Mouse (Mus musculus) forebrain, embryonic 10.5 days (tissue): Measurements from ENCODE around the gene Srgap3. TPM values are rescaled to one million over a fixed set of nuclear protein-coding genes. Genes with fewer than 3 reads are reported as not detected.

ENCODE experiments used
- DNase-seq: peaks from one replicate; pipeline ENCODE4 v3.0.0-alpha.2; 2017; ENCODE audit warnings: low spot score; ENCODE audit errors: extremely low spot score
- H3K27ac ChIP-seq: fragments of 300-500 bp; sonication (generic); 2 replicates; pipeline ENCODE4 v1.5.1; 2016; ENCODE audit warnings: mild to moderate bottlenecking
- H3K27me3 ChIP-seq: fragments of 300-500 bp; sonication (generic); 2 replicates; pipeline ENCODE4 v1.6.1; 2016; ENCODE audit warnings: mild to moderate bottlenecking; ENCODE audit not compliant: poor library complexity, severe bottlenecking
- H3K36me3 ChIP-seq: fragments of 300-500 bp; sonication (generic); replicated peaks from 2 replicates; pipeline ENCODE4 v1.6.1; 2016; ENCODE audit warnings: mild to moderate bottlenecking, moderate library complexity
- H3K4me1 ChIP-seq: fragments of 300-500 bp; sonication (generic); 2 replicates; pipeline ENCODE4 v1.6.1; 2016
- H3K4me3 ChIP-seq: fragments of 300-500 bp; sonication (generic); 2 replicates; pipeline ENCODE4 v1.5.1; 2016; ENCODE audit warnings: mild to moderate bottlenecking, moderate library complexity
- H3K9me3 ChIP-seq: fragments of 300-500 bp; sonication (generic); 2 replicates; pipeline ENCODE4 v1.6.1; 2016; ENCODE audit warnings: mild to moderate bottlenecking, moderate library complexity
- WGBS: fragments of 180-500 bp; shearing (Covaris S2); methylation state at CpG from one replicate; pipeline ENCODE4 v1.1.7; 2016; 5-methylcytosine and 5-hydroxymethylcytosine counted together
- polyA plus RNA-seq: library from polyadenylated mRNA; unstranded; fragments of >200 nt; fragmentation: Nextera tagmentation; extraction: Ambion mirVana; gene quantifications from 2 replicates; pipeline ENCODE4 v1.2.1, GENCODE M21; 2016

Gene Srgap3
- polyA plus RNA-seq, 1 experiment from 2014 or later, result 16.5 TPM

DNA sequence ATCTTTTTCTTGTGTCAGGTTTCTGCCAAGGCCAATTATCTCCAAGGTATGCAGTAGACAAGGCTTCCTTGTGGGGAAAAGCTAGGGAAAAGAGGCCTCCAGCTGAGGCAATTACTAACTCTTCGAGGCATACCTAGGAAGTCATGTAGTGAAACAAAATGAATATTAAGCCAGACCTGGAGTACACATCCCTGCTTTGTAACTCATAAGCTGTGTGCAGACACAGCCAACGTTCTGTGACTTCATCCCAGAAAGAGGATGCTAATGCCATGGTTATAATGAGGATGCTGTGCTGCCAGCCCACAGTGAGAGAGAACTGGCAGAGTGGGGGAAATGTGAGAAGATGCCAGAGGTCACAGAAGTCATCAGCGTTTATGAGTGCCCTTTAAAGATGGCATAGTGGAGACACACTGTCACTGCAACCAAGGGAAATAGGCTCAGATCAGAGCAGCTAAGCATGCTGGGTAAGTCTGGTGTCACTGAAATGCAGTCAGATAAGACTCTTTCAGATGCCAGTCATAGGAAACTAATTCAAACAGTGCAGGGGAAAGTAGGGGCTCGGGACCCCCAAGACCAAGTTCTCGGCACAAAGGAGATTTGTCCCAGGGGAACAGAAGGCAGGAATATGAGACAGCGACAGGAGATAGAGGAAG is 24.2 kb upstream of the Srgap3 start:
- H3K27ac ChIP-seq, result peak overlapping the region; percentile 87
- no peaks in the 10 kb centered on the region for H3K9me3 ChIP-seq
- peak overlapping the region; percentile 23 for H3K4me3 ChIP-seq
- WGBS, result 34% methylated on average over 6 of the region's 6 CpGs
- no peaks in the 10 kb centered on the region for H3K36me3 ChIP-seq
- DNase-seq, result no peak
- H3K27me3 ChIP-seq, result no peaks in the 10 kb centered on the region
- H3K4me1 ChIP-seq, result peaks cover 64% of the 10 kb centered on the region

GRCm38 (mm10) chr6:112967359-112967758 is 20.3 kb upstream of the Srgap3 start:
- Histone ChIP-seq H3K4me1 (peaks cover 34% of the 10 kb centered on the region), H3K9me3 (no peaks in the 10 kb centered on the region), H3K4me3 (no peak overlapping the region), H3K36me3 (no peaks in the 10 kb centered on the region), H3K27me3 (no peaks in the 10 kb centered on the region), H3K27ac (0 out of 2 replicates have a peak overlapping the region, but pooled peaks have one; percentile 22)
- 93% methylated on average over 6 of the region's 6 CpGs for WGBS
- no peak for DNase-seq

DNA sequence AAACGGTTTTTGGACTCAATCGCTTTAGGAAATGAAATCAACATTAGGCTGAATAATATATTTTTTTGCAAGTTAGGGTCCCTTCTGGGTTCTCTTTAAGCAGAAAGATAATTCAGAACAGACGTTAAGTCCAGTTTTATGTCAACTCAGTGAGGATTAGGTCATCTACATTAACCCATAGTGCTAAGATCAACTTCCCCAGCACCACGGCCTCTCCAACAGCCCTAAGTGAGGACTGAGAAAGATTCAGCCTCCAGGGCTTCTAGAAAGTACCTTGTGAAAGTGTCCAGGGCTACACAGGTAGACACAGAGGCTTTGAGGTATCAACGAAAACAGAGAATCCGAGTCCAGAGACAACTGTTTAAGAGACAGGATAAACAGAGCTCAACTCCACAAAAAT is 11.3 kb upstream of the Srgap3 start:
- Histone ChIP-seq H3K36me3 (no peaks in the 10 kb centered on the region), H3K27ac (peak overlapping the region; percentile 73; the same call in 1 of the 2 replicates), H3K4me3 (no peak overlapping the region), H3K27me3 (no peaks in the 10 kb centered on the region; the same call in 1 of the 2 replicates), H3K4me1 (peaks cover 35% of the 10 kb centered on the region), H3K9me3 (peaks cover 4% of the 10 kb centered on the region; the same call in 1 of the 2 replicates)
- 70% methylated on average over 6 of the region's 6 CpGs for WGBS
- no peak for DNase-seq

- H3K36me3 ChIP-seq, result no peaks in the 10 kb centered on the region
- H3K27ac ChIP-seq, result peak overlapping the region; percentile 73
- H3K27me3 ChIP-seq, result no peaks in the 10 kb centered on the region; the same call in 1 of the 2 replicates
- 59% methylated on average over 11 of the region's 11 CpGs for WGBS
- no peak for DNase-seq
- peaks cover 4% of the 10 kb centered on the region; the same call in 1 of the 2 replicates for H3K9me3 ChIP-seq
- peaks cover 31% of the 10 kb centered on the region for H3K4me1 ChIP-seq
- no peak overlapping the region; the same call in 1 of the 2 replicates for H3K4me3 ChIP-seq
These were observed 10.7 kb upstream of the Srgap3 start for GRCm38 (mm10) chr6:112957583-112958280.

GRCm38 (mm10) chr6:112955773-112956172 is 8.7 kb upstream of the Srgap3 start:
- Histone ChIP-seq H3K36me3 (no peaks in the 10 kb centered on the region), H3K9me3 (no peaks in the 10 kb centered on the region), H3K27me3 (no peaks in the 10 kb centered on the region; the same call in 1 of the 2 replicates), H3K4me1 (peaks cover 34% of the 10 kb centered on the region), H3K27ac (no peak overlapping the region), H3K4me3 (no peak overlapping the region)
- 69% methylated on average over 2 of the region's 2 CpGs for WGBS
- DNase-seq, result no peak

GRCm38 (mm10) chr6:112953905-112954304 is 6.8 kb upstream of the Srgap3 start:
- H3K4me1 ChIP-seq, result peaks cover 50% of the 10 kb centered on the region
- 96% methylated on average over 7 of the region's 7 CpGs for WGBS
- H3K27ac ChIP-seq, result peak overlapping the region; percentile 51; the same call in 1 of the 2 replicates
- no peaks in the 10 kb centered on the region for H3K9me3 ChIP-seq
- H3K36me3 ChIP-seq, result no peaks in the 10 kb centered on the region
- no peak for DNase-seq
- no peak overlapping the region for H3K4me3 ChIP-seq
- no peaks in the 10 kb centered on the region; the same call in 1 of the 2 replicates for H3K27me3 ChIP-seq

DNA sequence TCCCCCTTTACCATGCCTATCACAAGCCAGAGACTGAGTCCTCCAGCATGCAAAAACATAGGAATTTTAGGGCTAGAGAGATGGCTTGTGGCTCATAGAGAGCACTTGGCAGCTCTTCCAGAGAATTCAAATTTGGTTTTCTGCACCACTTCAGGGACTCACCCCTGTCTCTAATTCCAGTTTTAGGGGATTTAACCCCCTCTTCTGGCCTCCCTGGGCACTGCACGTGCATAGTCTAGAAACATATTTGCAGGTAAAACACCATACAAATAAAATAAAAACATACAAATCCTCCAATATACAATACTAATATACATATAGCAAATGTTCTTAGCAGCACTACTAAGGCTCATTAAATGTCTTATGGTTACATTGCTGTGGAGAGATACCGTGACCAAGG is 4.2 kb upstream of the Srgap3 start:
- Histone ChIP-seq H3K36me3 (no peaks in the 10 kb centered on the region), H3K27ac (no peak overlapping the region), H3K9me3 (no peaks in the 10 kb centered on the region), H3K27me3 (no peaks in the 10 kb centered on the region; the same call in 1 of the 2 replicates), H3K4me1 (peaks cover 51% of the 10 kb centered on the region), H3K4me3 (no peak overlapping the region)
- no peak for DNase-seq
- WGBS, result 68% methylated on average over 2 of the region's 2 CpGs

DNA sequence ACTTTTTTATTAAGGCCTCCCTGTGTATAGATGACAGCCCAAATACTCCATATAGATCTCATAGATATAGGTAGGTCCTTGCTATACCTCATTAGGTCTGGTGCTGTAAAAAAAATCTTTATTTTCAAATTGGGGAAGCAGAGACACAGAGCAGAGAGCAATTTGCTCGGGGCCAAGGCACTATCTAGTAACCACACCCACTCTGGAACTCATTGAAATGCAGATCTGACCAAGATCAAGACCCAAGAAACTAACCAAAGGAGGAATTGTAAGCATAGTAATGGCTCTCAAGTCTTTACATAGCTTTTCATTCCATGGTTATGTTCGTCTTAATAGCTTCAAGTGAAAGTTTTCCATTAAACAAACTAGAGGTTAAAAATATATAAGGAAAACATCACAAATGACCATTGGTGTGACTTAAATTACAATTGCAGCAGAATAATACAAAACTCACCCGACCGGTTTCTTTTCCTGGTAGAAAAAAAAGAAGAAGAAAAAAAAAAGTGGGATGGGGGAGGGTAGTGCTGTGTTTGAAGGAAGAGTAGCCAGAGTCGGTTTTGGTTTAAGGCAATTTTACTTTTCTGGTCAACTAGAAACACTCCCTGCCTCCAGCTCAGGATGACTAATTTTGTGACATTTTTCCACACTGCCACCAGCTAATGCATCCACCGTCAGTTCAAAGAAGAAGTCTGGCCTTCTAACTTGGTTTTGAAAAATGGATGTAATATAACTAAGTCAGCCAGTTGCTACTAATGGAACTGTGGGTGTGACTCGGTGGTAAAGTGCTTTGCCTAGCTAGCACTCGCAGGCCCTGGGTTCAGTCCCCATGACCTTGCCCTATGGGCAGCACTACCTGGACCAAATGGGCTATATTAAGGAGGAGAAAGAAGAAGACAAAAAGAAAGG is 3.4 kb upstream of the Srgap3 start:
- H3K9me3 ChIP-seq, result no peaks in the 10 kb centered on the region
- no peaks in the 10 kb centered on the region for H3K36me3 ChIP-seq
- H3K4me3 ChIP-seq, result no peak overlapping the region
- H3K27ac ChIP-seq, result peak overlapping the region; percentile 45; the same call in 1 of the 2 replicates
- H3K4me1 ChIP-seq, result peaks cover 59% of the 10 kb centered on the region
- WGBS, result 52% methylated on average over 8 of the region's 8 CpGs
- no peaks in the 10 kb centered on the region; the same call in 1 of the 2 replicates for H3K27me3 ChIP-seq
- no peak for DNase-seq

GRCm38 (mm10) chr6:112949220-112949619 is 2.2 kb upstream of the Srgap3 start:
- Histone ChIP-seq H3K4me1 (peaks cover 69% of the 10 kb centered on the region), H3K27ac (peak overlapping the region; percentile 92), H3K36me3 (no peaks in the 10 kb centered on the region), H3K27me3 (no peaks in the 10 kb centered on the region; the same call in 1 of the 2 replicates), H3K4me3 (no peak overlapping the region), H3K9me3 (no peaks in the 10 kb centered on the region)
- no peak for DNase-seq
- 61% methylated on average over 2 of the region's 2 CpGs for WGBS

DNA sequence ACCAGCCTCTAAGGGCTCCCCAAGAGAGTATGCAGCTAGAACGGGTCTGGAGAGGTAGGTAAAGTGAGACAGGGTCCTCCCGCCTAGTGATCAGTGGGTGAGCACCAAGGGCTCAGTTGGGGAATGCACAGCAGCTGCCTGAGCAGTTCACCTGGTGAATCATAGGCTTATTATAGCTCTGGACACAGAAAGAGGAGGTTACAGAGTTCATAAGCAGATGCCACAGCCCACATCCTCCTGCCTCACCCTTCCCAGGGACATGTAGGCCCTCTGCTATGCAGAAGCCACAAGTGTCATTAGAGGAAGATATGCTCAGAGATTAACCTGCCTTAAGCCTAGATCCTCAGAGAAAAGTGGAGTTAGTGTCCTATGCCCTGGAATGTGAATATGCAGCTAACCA is 1.4 kb upstream of the Srgap3 start:
- H3K27me3 ChIP-seq, result no peaks in the 10 kb centered on the region; the same call in 1 of the 2 replicates
- peaks cover 74% of the 10 kb centered on the region for H3K4me1 ChIP-seq
- H3K27ac ChIP-seq, result peak overlapping the region; percentile 92
- H3K9me3 ChIP-seq, result no peaks in the 10 kb centered on the region
- peaks cover 6% of the 10 kb centered on the region for H3K36me3 ChIP-seq
- 74% methylated on average over 2 of the region's 2 CpGs for WGBS
- H3K4me3 ChIP-seq, result no peak overlapping the region
- DNase-seq, result no peak

DNA sequence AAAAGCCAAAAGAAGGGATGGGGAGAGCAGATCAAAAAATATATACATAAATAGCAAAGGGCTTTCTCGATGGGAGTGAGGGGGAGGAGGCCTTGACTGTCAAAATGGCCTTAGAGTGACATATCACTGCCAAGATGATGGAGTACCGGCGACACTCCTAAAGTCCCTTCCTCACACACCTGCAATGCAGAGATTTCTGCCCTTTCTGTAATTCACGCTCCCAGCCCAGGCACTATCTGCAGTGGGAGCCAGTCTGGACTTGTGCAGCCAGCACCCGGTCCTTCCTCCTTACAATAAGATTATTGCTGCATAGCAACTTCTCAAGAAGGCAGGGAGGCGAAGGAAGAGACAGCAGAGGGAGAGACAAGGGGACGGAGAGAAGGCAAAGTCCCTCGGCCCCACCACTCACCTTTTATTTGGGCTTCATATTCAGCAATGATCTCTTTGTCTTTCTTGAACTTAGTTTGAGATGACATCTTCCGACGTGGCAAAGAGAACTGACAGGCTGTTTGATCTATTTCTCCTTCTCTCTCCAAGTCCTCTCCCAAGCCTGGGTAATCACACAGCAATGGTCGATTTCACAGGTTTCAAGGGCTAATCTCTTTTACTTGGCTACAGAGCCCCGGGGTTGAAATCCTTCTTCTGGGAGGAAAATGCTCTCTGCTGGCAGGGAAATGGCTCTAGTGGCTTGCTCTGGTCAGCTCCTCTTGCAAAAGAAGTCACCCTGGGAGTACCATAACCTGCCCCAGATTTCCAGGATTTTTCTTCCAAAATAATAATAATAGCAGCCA is 850 bp downstream of the Srgap3 start:
- Histone ChIP-seq H3K27me3 (no peaks in the 10 kb centered on the region), H3K4me3 (peak overlapping the region; percentile 77), H3K36me3 (peaks cover 28% of the 10 kb centered on the region), H3K9me3 (peaks cover 6% of the 10 kb centered on the region; the same call in 1 of the 2 replicates), H3K27ac (peak overlapping the region; percentile 92), H3K4me1 (peaks cover 81% of the 10 kb centered on the region)
- peak; percentile 32 for DNase-seq
- 3% methylated on average over 12 of the region's 12 CpGs for WGBS
